Comparison of ENCODE assay signal across 9 mouse cellular contexts in genomic region chr10:67287877-67288276, GRCm38 (mm10). TPM values are rescaled to one million over a fixed set of nuclear protein-coding genes. Genes with fewer than 3 reads are reported as not detected.
A peak's percentile ranks its signal among the peaks of the same experiment; 100 is the strongest.
DNase-seq lines count a peak whose midpoint lies in the region; ATAC-seq and TF ChIP-seq lines count a peak whose summit lies in the region.
"Had no signal": no experiment of that assay in that cellular context is flagged by ENCODE, and none has a peak within 500 bp of the region (broad histone marks: within the 10 kb centered on the region; RNA-seq: fewer than 3 reads in every experiment).

No protein-coding gene starts in this region.

- no peak overlapping the region for H3K4me3 ChIP-seq in heart, embryonic 12.5 days
- no peak overlapping the region; the same call in 1 of the 2 replicates for H3K4me3 ChIP-seq in gastrocnemius, adult 2 months
- H3K4me3 ChIP-seq in lung, postnatal 0 days (ENCODE audit: low read depth, low read length), result no peak overlapping the region
- no peak overlapping the region for H3K4me3 ChIP-seq in hindbrain, embryonic 14.5 days (replicated peaks; ENCODE audit: low read length)
- H3K4me3 ChIP-seq: neural tube, embryonic 13.5 days had no signal

- intact Hi-C loops in gastrocnemius, adult 2 months (cut with DNase I), result no loop called here

- H3K9ac ChIP-seq in heart, embryonic 12.5 days, result no peak overlapping the region
- H3K9ac ChIP-seq in lung, postnatal 0 days (replicated peaks; ENCODE audit: low read depth), result no peak overlapping the region
- no peak overlapping the region for H3K9ac ChIP-seq in hindbrain, embryonic 14.5 days
- H3K9ac ChIP-seq: neural tube, embryonic 13.5 days had no signal

- H3K4me1 ChIP-seq in heart, embryonic 12.5 days (replicated peaks), result peaks cover 20% of the 10 kb centered on the region
- peaks cover 11% of the 10 kb centered on the region; the same call in 1 of the 2 replicates for H3K4me1 ChIP-seq in lung, postnatal 0 days (ENCODE audit: insufficient read depth, low read depth, low read length)
- peaks cover 18% of the 10 kb centered on the region for H3K4me1 ChIP-seq in hindbrain, embryonic 14.5 days (replicated peaks; ENCODE audit: control insufficient read depth, insufficient read depth, low read length)

- H3K27me3 ChIP-seq in heart, embryonic 12.5 days (replicated peaks), result no peaks in the 10 kb centered on the region
- no peaks in the 10 kb centered on the region for H3K27me3 ChIP-seq in lung, postnatal 0 days (replicated peaks; ENCODE audit: insufficient read depth, low read length)
- no peaks in the 10 kb centered on the region for H3K27me3 ChIP-seq in hindbrain, embryonic 14.5 days (ENCODE audit: control insufficient read depth, insufficient read depth, low read length)
- H3K27me3 ChIP-seq: neural tube, embryonic 13.5 days had no signal

- H3K36me3 ChIP-seq in heart, embryonic 12.5 days, result no peaks in the 10 kb centered on the region
- H3K36me3 ChIP-seq in lung, postnatal 0 days (ENCODE audit: insufficient read depth, low read length), result no peaks in the 10 kb centered on the region
- H3K36me3 ChIP-seq in hindbrain, embryonic 14.5 days (replicated peaks; ENCODE audit: control insufficient read depth, insufficient read depth), result no peaks in the 10 kb centered on the region
- H3K36me3 ChIP-seq: neural tube, embryonic 13.5 days had no signal

- no peak overlapping the region for H3K27ac ChIP-seq in heart, embryonic 12.5 days (ENCODE audit: poor library complexity, severe bottlenecking)
- H3K27ac ChIP-seq in gastrocnemius, adult 2 months, result peak overlapping the region; percentile 95
- H3K27ac ChIP-seq in lung, postnatal 0 days (ENCODE audit: low read length), result no peak overlapping the region
- H3K27ac ChIP-seq in hindbrain, embryonic 14.5 days, result no peak overlapping the region
- H3K27ac ChIP-seq: neural tube, embryonic 13.5 days had no signal

- no peaks in the 10 kb centered on the region for H3K9me3 ChIP-seq in heart, embryonic 12.5 days (replicated peaks)
- H3K9me3 ChIP-seq in lung, postnatal 0 days (ENCODE audit: low read length), result no peaks in the 10 kb centered on the region
- H3K9me3 ChIP-seq in hindbrain, embryonic 14.5 days (ENCODE audit: control insufficient read depth, low read length), result no peaks in the 10 kb centered on the region
- H3K9me3 ChIP-seq: neural tube, embryonic 13.5 days had no signal

- no peak for ATAC-seq in heart, embryonic 12.5 days (ENCODE audit: insufficient number of reproducible peaks, low FRiP score)
- no peak for ATAC-seq in lung, postnatal 0 days
- ATAC-seq in hindbrain, embryonic 14.5 days (ENCODE audit: low FRiP score), result no peak

- TF ChIP-seq EP300 in lung, postnatal 0 days (IDR thresholded peaks at IDR 0.05), result no peak

- H3K4me2 ChIP-seq in heart, embryonic 12.5 days, result no peak overlapping the region
- no peak overlapping the region for H3K4me2 ChIP-seq in lung, postnatal 0 days (replicated peaks; ENCODE audit: low read depth, low read length)
- no peak overlapping the region for H3K4me2 ChIP-seq in hindbrain, embryonic 14.5 days (replicated peaks)
- H3K4me2 ChIP-seq: neural tube, embryonic 13.5 days had no signal

- 60% methylated on average over 3 of the region's 3 CpGs for WGBS in heart, embryonic 12.5 days
- 72% methylated on average over 3 of the region's 3 CpGs for WGBS in lung, postnatal 0 days
- WGBS in hindbrain, embryonic 14.5 days, result 74% methylated on average over 3 of the region's 3 CpGs

- DNase-seq in heart, adult 11 months, result peak; percentile 99
- DNase-seq in adrenal gland, postnatal 10 days, result peak; percentile 83
- DNase-seq in gastrocnemius, adult 2 months, result peak; percentile 92
- DNase-seq in kidney, postnatal 10 days, result peak; percentile 87
- DNase-seq in lung, postnatal 0 days (ENCODE audit: low spot score), result peak; percentile 34
- DNase-seq in urinary bladder, postnatal 14 days (ENCODE audit: low spot score), result peak; percentile 89
- DNase-seq in hindbrain, embryonic 14.5 days (ENCODE audit: low spot score), result no peak

- TF ChIP-seq CTCF in gastrocnemius, adult 2 months (IDR thresholded peaks at IDR 0.05), result no peak
- TF ChIP-seq CTCF in lung, postnatal 0 days (IDR thresholded peaks at IDR 0.05), result no peak

RNA-seq across cellular contexts. Expression of gene Nrbf2, which starts 2.8 kb away (rescaled TPM):
- 31.9 and 36.0 TPM in 2 replicates for polyA plus RNA-seq in heart, embryonic 12.5 days (2016; fragmentation: Nextera tagmentation; extraction: Ambion mirVana)
- total RNA-seq in adrenal gland, postnatal 10 days (2021), result 10 to 100 TPM; 18.7 to 19.8 TPM
- total RNA-seq in gastrocnemius, adult 2 months (2021), result 10 to 100 TPM; 13.0 to 13.4 TPM
- 40.6 and 43.8 TPM in 2 replicates for polyA plus RNA-seq in lung, postnatal 0 days (2015; fragmentation: Nextera tagmentation; extraction: Ambion mirVana)
- 40.2 and 44.4 TPM in 2 replicates for polyA plus RNA-seq in hindbrain, embryonic 14.5 days (2014; fragmentation: Nextera tagmentation; extraction: Ambion mirVana)
